ENCODE assay signal across 9 mouse cellular contexts in genomic region chr13:112529893-112530292, GRCm38 (mm10).
DNase-seq lines count a peak whose midpoint lies in the region; ATAC-seq and TF ChIP-seq lines count a peak whose summit lies in the region.
"Had no signal": no experiment of that assay in that cellular context is flagged by ENCODE, and none has a peak within 500 bp of the region (broad histone marks: within the 10 kb centered on the region; RNA-seq: fewer than 3 reads in every experiment).

No protein-coding gene starts in this region.

- no peak overlapping the region for H3K27ac ChIP-seq in hindbrain, embryonic 10.5 days
- no peak overlapping the region for H3K27ac ChIP-seq in hindbrain, embryonic 12.5 days
- no peak overlapping the region for H3K27ac ChIP-seq in limb, embryonic 10.5 days
- no peak overlapping the region for H3K27ac ChIP-seq in midbrain, postnatal 0 days (ENCODE audit: low read depth, low read length)
- H3K27ac ChIP-seq: stomach, embryonic 15.5 days had no signal

- H3K4me2 ChIP-seq in hindbrain, embryonic 12.5 days (replicated peaks): no peak overlapping the region
- H3K4me2 ChIP-seq in midbrain, postnatal 0 days (ENCODE audit: low read depth, low read length, poor library complexity, severe bottlenecking): no peak overlapping the region
- H3K4me2 ChIP-seq: stomach, embryonic 15.5 days had no signal

- peak; percentile 74 for DNase-seq in hindbrain, embryonic 10.5 days (ENCODE audit: low spot score)
- DNase-seq in cerebellum, postnatal 4 days (ENCODE audit: low spot score in 2 of 2): peak; percentile 42 to 75
- DNase-seq in gastrocnemius, postnatal 10 days: peak; percentile 79
- peak; percentile 84 for DNase-seq in kidney, adult 18-20 months
- peak; percentile 81 for DNase-seq in limb, embryonic 10.5 days (ENCODE audit: low spot score)
- DNase-seq in midbrain, postnatal 0 days (ENCODE audit: low spot score): peak; percentile 80
- DNase-seq in spleen, postnatal 10 days (ENCODE audit: low spot score in 2 of 2): peak; percentile 45 to 77

- peak; percentile 92 for TF ChIP-seq CTCF in midbrain, postnatal 0 days (IDR thresholded peaks at IDR 0.05)

- no peaks in the 10 kb centered on the region for H3K9me3 ChIP-seq in hindbrain, embryonic 10.5 days
- H3K9me3 ChIP-seq in hindbrain, embryonic 12.5 days (replicated peaks): no peaks in the 10 kb centered on the region
- no peaks in the 10 kb centered on the region for H3K9me3 ChIP-seq in limb, embryonic 10.5 days (replicated peaks)
- no peaks in the 10 kb centered on the region for H3K9me3 ChIP-seq in midbrain, postnatal 0 days (ENCODE audit: low read length)
- H3K9me3 ChIP-seq: stomach, embryonic 15.5 days had no signal

- ATAC-seq in hindbrain, embryonic 12.5 days (ENCODE audit: low FRiP score): no peak
- no peak for ATAC-seq in midbrain, postnatal 0 days (ENCODE audit: low FRiP score)

- no peaks in the 10 kb centered on the region for H3K36me3 ChIP-seq in hindbrain, embryonic 10.5 days
- no peaks in the 10 kb centered on the region for H3K36me3 ChIP-seq in hindbrain, embryonic 12.5 days
- H3K36me3 ChIP-seq in limb, embryonic 10.5 days: no peaks in the 10 kb centered on the region
- no peaks in the 10 kb centered on the region for H3K36me3 ChIP-seq in midbrain, postnatal 0 days (ENCODE audit: insufficient read depth, low read length)
- H3K36me3 ChIP-seq: stomach, embryonic 15.5 days had no signal

- H3K9ac ChIP-seq in hindbrain, embryonic 12.5 days: no peak overlapping the region
- no peak overlapping the region for H3K9ac ChIP-seq in midbrain, postnatal 0 days (replicated peaks; ENCODE audit: low read length, poor library complexity, severe bottlenecking)
- H3K9ac ChIP-seq: stomach, embryonic 15.5 days had no signal

- H3K4me3 ChIP-seq in hindbrain, embryonic 10.5 days: no peak overlapping the region
- H3K4me3 ChIP-seq in hindbrain, embryonic 12.5 days: no peak overlapping the region
- no peak overlapping the region for H3K4me3 ChIP-seq in limb, embryonic 10.5 days
- H3K4me3 ChIP-seq in midbrain, postnatal 0 days (ENCODE audit: low read depth, low read length): no peak overlapping the region
- H3K4me3 ChIP-seq: stomach, embryonic 15.5 days had no signal

- 40% methylated on average over 3 of the region's 3 CpGs for WGBS in hindbrain, embryonic 10.5 days
- 34% methylated on average over 3 of the region's 3 CpGs for WGBS in hindbrain, embryonic 12.5 days
- WGBS in limb, embryonic 10.5 days: 42% methylated on average over 3 of the region's 3 CpGs
- 30% methylated on average over 3 of the region's 3 CpGs for WGBS in midbrain, postnatal 0 days

- no peaks in the 10 kb centered on the region for H3K27me3 ChIP-seq in hindbrain, embryonic 10.5 days (ENCODE audit: insufficient read depth, poor library complexity, severe bottlenecking)
- H3K27me3 ChIP-seq in hindbrain, embryonic 12.5 days: no peaks in the 10 kb centered on the region
- H3K27me3 ChIP-seq in limb, embryonic 10.5 days (ENCODE audit: low read depth, poor library complexity, severe bottlenecking): no peaks in the 10 kb centered on the region
- H3K27me3 ChIP-seq in midbrain, postnatal 0 days (ENCODE audit: insufficient read depth, low read length): no peaks in the 10 kb centered on the region
- H3K27me3 ChIP-seq: stomach, embryonic 15.5 days had no signal

- no peaks in the 10 kb centered on the region for H3K4me1 ChIP-seq in hindbrain, embryonic 10.5 days (replicated peaks)
- H3K4me1 ChIP-seq in hindbrain, embryonic 12.5 days: no peaks in the 10 kb centered on the region
- H3K4me1 ChIP-seq in limb, embryonic 10.5 days: peaks cover 4% of the 10 kb centered on the region; the same call in 1 of the 2 replicates
- H3K4me1 ChIP-seq in midbrain, postnatal 0 days (ENCODE audit: insufficient read depth, low read length): no peaks in the 10 kb centered on the region
- H3K4me1 ChIP-seq: stomach, embryonic 15.5 days had no signal
